Mouse (Mus musculus): ENCODE measurements around the gene Olfr420. TPM values are rescaled to one million over a fixed set of nuclear protein-coding genes. Genes with fewer than 3 reads are reported as not detected.

The Olfr420 gene
- polyA plus RNA-seq, 1 experiment from 2014 or later: not detected

GRCm38 (mm10) chr1:174171537-174171936 lies 16.1 kb downstream of the Olfr420 start:
- no peak overlapping the region for H3K4me2 ChIP-seq
- no peak overlapping the region for H3K9ac ChIP-seq
- no peaks in the 10 kb centered on the region for H3K36me3 ChIP-seq
- no peaks in the 10 kb centered on the region for H3K9me3 ChIP-seq
- no peak overlapping the region for H3K27ac ChIP-seq
- H3K27me3 ChIP-seq: no peaks in the 10 kb centered on the region
- WGBS: 45% methylated on average over 2 of the region's 2 CpGs
- no peaks in the 10 kb centered on the region for H3K4me1 ChIP-seq
- ATAC-seq (ENCODE audit: insufficient number of reproducible peaks, insufficient read depth, low FRiP score, low TSS enrichment, low read depth): no peak
- no peak overlapping the region for H3K4me3 ChIP-seq

GRCm38 (mm10) chr1:174172605-174173004 lies 17.2 kb downstream of the Olfr420 start, which contains the start of gene Spta1:
Gene Spta1 (plus strand): TSS chr1:174172776.
- Histone ChIP-seq H3K4me3 (no peak within 1 kb of the TSS), H3K9ac (no peak within 1 kb of the TSS), H3K27ac (no peak within 1 kb of the TSS), H3K4me1 (no peaks in the 10 kb centered on the region), H3K4me2 (no peak within 1 kb of the TSS), H3K9me3 (no peaks in the 10 kb centered on the region), H3K27me3 (no peaks in the 10 kb centered on the region), H3K36me3 (no peaks in the 10 kb centered on the region)
- no peak for ATAC-seq (ENCODE audit: insufficient number of reproducible peaks, insufficient read depth, low FRiP score, low TSS enrichment, low read depth)
- 38% methylated on average over 3 of the region's 3 CpGs for WGBS

- H3K4me3 ChIP-seq: no peak overlapping the region
- WGBS: 69% methylated on average over 7 of the region's 7 CpGs
- H3K4me1 ChIP-seq: no peaks in the 10 kb centered on the region
- no peak overlapping the region for H3K4me2 ChIP-seq
- ATAC-seq (ENCODE audit: insufficient number of reproducible peaks, insufficient read depth, low FRiP score, low TSS enrichment, low read depth): no peak
- no peaks in the 10 kb centered on the region for H3K9me3 ChIP-seq
- H3K36me3 ChIP-seq: no peaks in the 10 kb centered on the region
- no peak overlapping the region for H3K27ac ChIP-seq
- H3K27me3 ChIP-seq: no peaks in the 10 kb centered on the region
- no peak overlapping the region for H3K9ac ChIP-seq
Measured at GRCm38 (mm10) chr1:174204699-174205098, 49.3 kb downstream of the Olfr420 start.

Other genes with a start within 250 kb of the Olfr420 start
- gene Ifi211, start 242.6 kb upstream of the Olfr420 start, polyA plus RNA-seq (2015; fragmentation: Nextera tagmentation; extraction: Ambion mirVana): 0.63 and 1.1 TPM in 2 replicates
- 0.62 and 1.7 TPM in 2 replicates for gene Mndal, start 213.1 kb upstream of the Olfr420 start, polyA plus RNA-seq (2015; fragmentation: Nextera tagmentation; extraction: Ambion mirVana)
- gene Ifi203, start 213.0 kb upstream of the Olfr420 start, polyA plus RNA-seq (2015; fragmentation: Nextera tagmentation; extraction: Ambion mirVana): 0.34 and 0.53 TPM in 2 replicates
- 1.5 and 2.0 TPM in 2 replicates for gene Ifi202b, start 172.9 kb upstream of the Olfr420 start, polyA plus RNA-seq (2015; fragmentation: Nextera tagmentation; extraction: Ambion mirVana)
- not detected in 2 replicates for gene Ifi205, start 123.8 kb upstream of the Olfr420 start, polyA plus RNA-seq (2015; fragmentation: Nextera tagmentation; extraction: Ambion mirVana)
- gene Olfr433, start 114.9 kb upstream of the Olfr420 start, polyA plus RNA-seq (2015; fragmentation: Nextera tagmentation; extraction: Ambion mirVana): 0.10 TPM in 1 of 2 replicates, not detected in the other
- not detected in 2 replicates for gene Olfr432, start 106.4 kb upstream of the Olfr420 start, polyA plus RNA-seq (2015; fragmentation: Nextera tagmentation; extraction: Ambion mirVana)
- 0.08 and 0.14 TPM in 2 replicates for gene Olfr430, start 89.0 kb upstream of the Olfr420 start, polyA plus RNA-seq (2015; fragmentation: Nextera tagmentation; extraction: Ambion mirVana)
- gene Olfr429, start 71.3 kb upstream of the Olfr420 start, polyA plus RNA-seq (2015; fragmentation: Nextera tagmentation; extraction: Ambion mirVana): 0.22 and 0.37 TPM in 2 replicates
- gene Olfr427, start 58.7 kb upstream of the Olfr420 start, polyA plus RNA-seq (2015; fragmentation: Nextera tagmentation; extraction: Ambion mirVana): not detected in 2 replicates
- gene Olfr231, start 34.5 kb upstream of the Olfr420 start, polyA plus RNA-seq (2015; fragmentation: Nextera tagmentation; extraction: Ambion mirVana): 0.37 and 0.85 TPM in 2 replicates
- gene Olfr424, start 24.1 kb upstream of the Olfr420 start, polyA plus RNA-seq (2015; fragmentation: Nextera tagmentation; extraction: Ambion mirVana): not detected in 2 replicates
- gene Spta1, start 17.1 kb downstream of the Olfr420 start, polyA plus RNA-seq (2015; fragmentation: Nextera tagmentation; extraction: Ambion mirVana): 0.38 and 0.67 TPM in 2 replicates
- not detected in 2 replicates for gene Olfr419, start 96.4 kb downstream of the Olfr420 start, polyA plus RNA-seq (2015; fragmentation: Nextera tagmentation; extraction: Ambion mirVana)
- not detected in 2 replicates for gene Mptx1, start 174.9 kb downstream of the Olfr420 start, polyA plus RNA-seq (2015; fragmentation: Nextera tagmentation; extraction: Ambion mirVana)
- gene Olfr417, start 209.5 kb downstream of the Olfr420 start, polyA plus RNA-seq (2015; fragmentation: Nextera tagmentation; extraction: Ambion mirVana): not detected in 2 replicates
- not detected in 2 replicates for gene Olfr248, start 235.4 kb downstream of the Olfr420 start, polyA plus RNA-seq (2015; fragmentation: Nextera tagmentation; extraction: Ambion mirVana)

Measured in embryonic facial prominence, embryonic 13.5 days (tissue).